Mouse (Mus musculus) spleen, postnatal 0 days (tissue): ENCODE results near the gene Hsd3b4. TPM values are rescaled to one million over a fixed set of nuclear protein-coding genes. Genes with fewer than 3 reads are reported as not detected.

Experiments
- polyA plus RNA-seq: library from polyadenylated mRNA; unstranded; fragments of >200 nt; fragmentation: Nextera tagmentation; extraction: Ambion mirVana; gene quantifications from 2 replicates; pipeline ENCODE4 v1.2.1, GENCODE M21; 2015

The Hsd3b4 gene
- not detected in 2 replicates for polyA plus RNA-seq

DNA sequence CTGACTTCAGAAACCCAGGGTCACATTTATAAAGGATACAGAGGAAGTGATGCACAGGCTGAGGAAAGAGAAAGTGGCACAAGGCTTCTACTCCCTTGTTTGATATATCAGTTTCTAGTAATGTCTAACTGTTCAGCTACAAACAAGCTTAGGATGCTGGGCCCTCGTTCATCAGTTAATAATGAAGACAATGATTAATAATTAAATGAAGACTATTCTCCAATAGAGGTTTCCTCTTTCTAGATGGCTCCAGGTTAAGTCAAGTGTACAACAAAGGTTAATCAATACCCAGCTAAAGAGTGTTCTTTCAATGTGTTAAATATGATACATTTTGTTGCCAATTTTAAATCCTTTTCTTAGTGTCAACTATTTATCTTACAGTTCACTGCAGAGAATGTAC, at the start of gene Hsd3b4:
Gene Hsd3b4, minus strand, starts transcription at position 101 of the 400 bp plus-strand sequence.

GRCm38 (mm10) chr3:98457026-98457425, 53.3 kb downstream of the Hsd3b4 start, which contains the start of gene Gm4450:
TSS of gene Gm4450 (minus strand) at chr3:98457126.

Other genes starting within 250 kb of the Hsd3b4 start
- 14.0 and 15.8 TPM in 2 replicates for gene Hmgcs2, start 230.1 kb downstream of the Hsd3b4 start, polyA plus RNA-seq
- gene Phgdh, start 170.5 kb downstream of the Hsd3b4 start, polyA plus RNA-seq, result 70.5 and 71.3 TPM in 2 replicates
- 0.72 and 1.1 TPM in 2 replicates for gene Zfp697, start 128.1 kb downstream of the Hsd3b4 start, polyA plus RNA-seq
- not detected in 2 replicates for gene Gm4450, start 53.4 kb downstream of the Hsd3b4 start, polyA plus RNA-seq
- not detected in 2 replicates for gene Gm10681, start 78.3 kb upstream of the Hsd3b4 start, polyA plus RNA-seq
- gene Hsd3b5, start 119.7 kb upstream of the Hsd3b4 start, polyA plus RNA-seq, result not detected in 2 replicates
- not detected in 2 replicates for gene Hsd3b2, start 214.0 kb upstream of the Hsd3b4 start, polyA plus RNA-seq